Mouse (Mus musculus): ENCODE data around the gene Ehd4. TPM values are rescaled to one million over a fixed set of nuclear protein-coding genes. Genes with fewer than 3 reads are reported as not detected.

Ehd4 gene
- polyA plus RNA-seq, 1 experiment from 2014 or later: 159 TPM

DNA sequence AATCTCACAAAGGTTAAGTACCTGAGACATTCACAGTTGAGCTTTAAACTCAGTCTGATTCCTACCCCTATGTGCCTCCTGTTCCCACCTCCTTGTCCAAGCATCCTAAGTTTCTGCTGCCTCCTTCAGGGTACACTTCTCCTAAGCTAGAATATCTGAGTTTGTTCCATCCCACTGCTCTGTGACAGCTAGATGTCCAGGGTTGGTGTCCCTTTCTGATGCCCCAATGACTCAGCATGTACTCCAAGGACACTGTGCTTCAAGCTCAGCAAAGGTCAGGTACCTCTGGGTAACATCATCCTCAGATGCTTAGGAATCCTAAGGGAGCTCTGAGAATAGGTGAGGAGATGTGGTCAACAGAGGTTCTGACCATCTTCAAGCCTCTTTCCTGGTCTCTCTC lies 26.4 kb downstream of the Ehd4 start:
- H3K36me3 ChIP-seq: peaks cover 16% of the 10 kb centered on the region
- H3K27me3 ChIP-seq (replicated peaks): no peaks in the 10 kb centered on the region
- H3K4me3 ChIP-seq: no peak overlapping the region
- H3K9ac ChIP-seq: peak overlapping the region; percentile 41
- H3K9me3 ChIP-seq (replicated peaks): no peaks in the 10 kb centered on the region
- ATAC-seq (ENCODE audit: insufficient number of reproducible peaks, low FRiP score): no peak
- peaks cover 78% of the 10 kb centered on the region for H3K4me1 ChIP-seq (replicated peaks)
- H3K4me2 ChIP-seq: peak overlapping the region; percentile 22
- peak overlapping the region; percentile 99 for H3K27ac ChIP-seq (ENCODE audit: poor library complexity, severe bottlenecking)

- H3K9ac ChIP-seq: peak overlapping the region; percentile 41; the same call in 1 of the 2 replicates
- H3K9me3 ChIP-seq (replicated peaks): no peaks in the 10 kb centered on the region
- peaks cover 79% of the 10 kb centered on the region for H3K4me1 ChIP-seq (replicated peaks)
- ATAC-seq (ENCODE audit: insufficient number of reproducible peaks, low FRiP score): no peak
- no peaks in the 10 kb centered on the region for H3K27me3 ChIP-seq (replicated peaks)
- 35% methylated on average over 1 of the region's 1 CpGs for WGBS
- H3K36me3 ChIP-seq: peaks cover 16% of the 10 kb centered on the region
- H3K27ac ChIP-seq (ENCODE audit: poor library complexity, severe bottlenecking): peak overlapping the region; percentile 99
- no peak overlapping the region for H3K4me3 ChIP-seq
- H3K4me2 ChIP-seq: no peak overlapping the region
Observed at GRCm38 (mm10) chr2:120126901-120127300, 27.5 kb downstream of the Ehd4 start.

GRCm38 (mm10) chr2:120126408-120126807 lies 28.0 kb downstream of the Ehd4 start:
- Histone ChIP-seq H3K9ac (no peak overlapping the region), H3K36me3 (peaks cover 17% of the 10 kb centered on the region), H3K4me3 (no peak overlapping the region), H3K27ac (ENCODE audit: poor library complexity, severe bottlenecking) (peak overlapping the region; percentile 99), H3K9me3 (replicated peaks) (no peaks in the 10 kb centered on the region), H3K27me3 (replicated peaks) (no peaks in the 10 kb centered on the region), H3K4me1 (replicated peaks) (peaks cover 78% of the 10 kb centered on the region), H3K4me2 (no peak overlapping the region)
- no peak for ATAC-seq (ENCODE audit: insufficient number of reproducible peaks, low FRiP score)
- 55% methylated on average over 4 of the region's 4 CpGs for WGBS

GRCm38 (mm10) chr2:120125461-120125860 lies 28.9 kb downstream of the Ehd4 start:
- ATAC-seq (ENCODE audit: insufficient number of reproducible peaks, low FRiP score): no peak
- Histone ChIP-seq H3K36me3 (peaks cover 20% of the 10 kb centered on the region), H3K9ac (no peak overlapping the region), H3K27ac (ENCODE audit: poor library complexity, severe bottlenecking) (no peak overlapping the region), H3K9me3 (replicated peaks) (no peaks in the 10 kb centered on the region), H3K27me3 (replicated peaks) (no peaks in the 10 kb centered on the region), H3K4me2 (no peak overlapping the region), H3K4me1 (replicated peaks) (peaks cover 76% of the 10 kb centered on the region), H3K4me3 (no peak overlapping the region)
- 95% methylated on average over 1 of the region's 1 CpGs for WGBS

DNA sequence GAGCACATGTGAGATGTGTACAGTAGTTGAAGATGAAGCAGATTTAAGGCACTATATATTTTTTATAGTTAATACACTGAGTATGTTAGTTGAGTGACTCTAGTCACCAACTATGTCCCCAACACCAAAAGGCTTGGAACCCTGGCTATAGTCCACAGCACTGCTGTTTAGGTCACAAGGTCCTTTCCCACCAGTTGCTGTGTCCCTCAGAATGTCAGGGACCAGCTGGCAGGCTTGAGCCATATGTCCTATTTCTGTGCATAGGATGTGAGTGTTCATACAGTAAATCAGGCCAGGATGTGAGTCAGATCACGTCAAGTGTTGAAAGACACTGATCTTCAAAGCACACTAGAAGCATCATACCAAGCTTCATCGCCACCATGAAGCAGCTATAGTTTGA lies 29.5 kb downstream of the Ehd4 start:
- H3K27ac ChIP-seq (ENCODE audit: poor library complexity, severe bottlenecking): no peak overlapping the region
- peaks cover 71% of the 10 kb centered on the region for H3K4me1 ChIP-seq (replicated peaks)
- no peak overlapping the region for H3K4me2 ChIP-seq
- no peak overlapping the region for H3K9ac ChIP-seq
- WGBS: 75% methylated on average over 2 of the region's 2 CpGs
- H3K9me3 ChIP-seq (replicated peaks): no peaks in the 10 kb centered on the region
- peaks cover 20% of the 10 kb centered on the region for H3K36me3 ChIP-seq
- no peaks in the 10 kb centered on the region for H3K27me3 ChIP-seq (replicated peaks)
- no peak overlapping the region for H3K4me3 ChIP-seq
- ATAC-seq (ENCODE audit: insufficient number of reproducible peaks, low FRiP score): no peak

DNA sequence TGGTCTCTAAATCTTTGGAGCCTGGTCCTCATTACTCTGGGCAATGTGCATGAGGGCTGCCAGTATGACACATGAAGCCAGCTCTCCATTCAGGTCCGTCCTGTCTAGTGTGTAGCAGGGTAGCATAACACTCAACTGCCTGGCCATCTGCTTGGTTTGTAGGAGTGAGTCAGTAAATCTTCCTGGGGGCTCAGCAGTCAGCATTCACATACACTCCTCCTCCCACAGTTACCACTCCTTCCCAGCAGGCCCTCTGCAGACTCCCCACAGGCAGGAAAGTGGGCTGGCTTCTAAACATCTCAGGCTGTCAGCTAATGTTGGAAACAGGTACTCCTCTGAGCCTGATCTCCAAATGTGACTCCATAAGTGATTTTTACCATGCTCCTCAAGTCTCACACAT lies 30.3 kb downstream of the Ehd4 start:
- no peak overlapping the region for H3K4me2 ChIP-seq
- ATAC-seq (ENCODE audit: insufficient number of reproducible peaks, low FRiP score): no peak
- 62% methylated on average over 1 of the region's 1 CpGs for WGBS
- H3K27ac ChIP-seq (ENCODE audit: poor library complexity, severe bottlenecking): peak overlapping the region; percentile 4; the same call in 1 of the 2 replicates
- no peaks in the 10 kb centered on the region for H3K27me3 ChIP-seq (replicated peaks)
- no peak overlapping the region for H3K4me3 ChIP-seq
- H3K36me3 ChIP-seq: peaks cover 22% of the 10 kb centered on the region
- peaks cover 63% of the 10 kb centered on the region for H3K4me1 ChIP-seq (replicated peaks)
- H3K9ac ChIP-seq: peak overlapping the region; percentile 25; the same call in 1 of the 2 replicates
- no peaks in the 10 kb centered on the region for H3K9me3 ChIP-seq (replicated peaks)

- ATAC-seq (ENCODE audit: insufficient number of reproducible peaks, low FRiP score): no peak
- H3K4me1 ChIP-seq (replicated peaks): peaks cover 51% of the 10 kb centered on the region
- H3K27ac ChIP-seq (ENCODE audit: poor library complexity, severe bottlenecking): no peak overlapping the region
- no peaks in the 10 kb centered on the region for H3K27me3 ChIP-seq (replicated peaks)
- H3K4me2 ChIP-seq: no peak overlapping the region
- H3K9ac ChIP-seq: no peak overlapping the region
- H3K4me3 ChIP-seq: no peak overlapping the region
- peaks cover 22% of the 10 kb centered on the region for H3K36me3 ChIP-seq
- WGBS: 72% methylated on average over 6 of the region's 6 CpGs
- no peaks in the 10 kb centered on the region for H3K9me3 ChIP-seq (replicated peaks)
Observed at GRCm38 (mm10) chr2:120122983-120123382, 31.4 kb downstream of the Ehd4 start.

GRCm38 (mm10) chr2:120117346-120117745 lies 37.1 kb downstream of the Ehd4 start:
- Histone ChIP-seq H3K4me2 (no peak overlapping the region), H3K36me3 (0 out of 2 replicates have a peak, but pooled peaks cover 6% of the 10 kb centered on the region), H3K4me3 (no peak overlapping the region), H3K27ac (ENCODE audit: poor library complexity, severe bottlenecking) (no peak overlapping the region; the same call in 1 of the 2 replicates), H3K4me1 (replicated peaks) (peaks cover 45% of the 10 kb centered on the region), H3K27me3 (replicated peaks) (no peaks in the 10 kb centered on the region), H3K9ac (no peak overlapping the region), H3K9me3 (replicated peaks) (no peaks in the 10 kb centered on the region)
- no peak for ATAC-seq (ENCODE audit: insufficient number of reproducible peaks, low FRiP score)
- 56% methylated on average over 6 of the region's 6 CpGs for WGBS

DNA sequence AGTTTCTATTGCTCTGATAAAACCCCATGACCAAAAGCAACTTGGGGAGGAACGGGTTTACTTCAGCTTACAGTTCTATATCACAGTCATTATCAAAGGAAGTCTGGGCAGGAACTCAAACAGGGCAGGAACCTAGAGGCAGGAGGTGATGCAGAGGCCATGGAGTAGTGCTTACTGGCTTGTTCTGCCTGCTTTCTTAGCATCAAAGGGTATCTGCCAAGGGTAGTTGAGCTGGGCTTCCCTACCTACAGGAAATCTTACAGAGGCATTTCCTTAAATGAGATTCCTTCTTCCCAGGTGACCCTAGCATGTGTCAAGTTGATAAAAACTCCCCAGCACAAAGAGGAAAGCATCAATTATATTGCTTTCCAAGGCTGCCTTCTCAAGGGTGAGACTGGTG lies 38.0 kb downstream of the Ehd4 start:
- no peak overlapping the region for H3K9ac ChIP-seq
- H3K4me1 ChIP-seq (replicated peaks): peaks cover 47% of the 10 kb centered on the region
- H3K9me3 ChIP-seq (replicated peaks): no peaks in the 10 kb centered on the region
- H3K4me3 ChIP-seq: no peak overlapping the region
- no peak overlapping the region for H3K4me2 ChIP-seq
- H3K27me3 ChIP-seq (replicated peaks): no peaks in the 10 kb centered on the region
- 0 out of 2 replicates have a peak, but pooled peaks cover 4% of the 10 kb centered on the region for H3K36me3 ChIP-seq
- WGBS: 43% methylated on average over 1 of the region's 1 CpGs
- no peak overlapping the region for H3K27ac ChIP-seq (ENCODE audit: poor library complexity, severe bottlenecking)
- no peak for ATAC-seq (ENCODE audit: insufficient number of reproducible peaks, low FRiP score)

- H3K9me3 ChIP-seq (replicated peaks): no peaks in the 10 kb centered on the region
- no peaks in the 10 kb centered on the region for H3K27me3 ChIP-seq (replicated peaks)
- no peak overlapping the region for H3K9ac ChIP-seq
- 76% methylated on average over 4 of the region's 4 CpGs for WGBS
- H3K27ac ChIP-seq (ENCODE audit: poor library complexity, severe bottlenecking): no peak overlapping the region
- peaks cover 53% of the 10 kb centered on the region for H3K4me1 ChIP-seq (replicated peaks)
- H3K36me3 ChIP-seq: 0 out of 2 replicates have a peak, but pooled peaks cover 2% of the 10 kb centered on the region
- no peak overlapping the region for H3K4me3 ChIP-seq
- no peak overlapping the region for H3K4me2 ChIP-seq
- no peak for ATAC-seq (ENCODE audit: insufficient number of reproducible peaks, low FRiP score)
Observed at GRCm38 (mm10) chr2:120114977-120115376, 39.4 kb downstream of the Ehd4 start.

DNA sequence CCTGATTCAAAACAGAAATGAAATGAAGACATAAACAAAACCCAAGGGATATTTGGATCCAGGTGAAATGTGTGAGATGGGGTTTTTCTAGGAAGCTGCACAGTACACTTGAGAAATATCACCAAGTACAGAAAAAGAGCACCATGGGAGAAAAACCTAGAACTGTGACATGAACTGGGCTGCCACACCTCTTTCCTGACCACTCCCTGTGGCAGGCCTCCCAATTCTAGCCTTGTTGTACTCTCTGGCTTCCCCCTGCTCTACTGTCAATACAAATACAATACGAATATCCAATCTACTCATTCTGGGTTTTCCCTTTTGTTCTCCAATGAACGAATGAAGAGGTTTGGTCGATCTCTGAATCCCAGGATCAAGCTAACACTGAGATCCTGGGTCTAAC lies 40.4 kb downstream of the Ehd4 start:
- WGBS: 74% methylated on average over 3 of the region's 3 CpGs
- H3K27ac ChIP-seq (ENCODE audit: poor library complexity, severe bottlenecking): peak overlapping the region; percentile 44; the same call in 1 of the 2 replicates
- peaks cover 53% of the 10 kb centered on the region for H3K4me1 ChIP-seq (replicated peaks)

DNA sequence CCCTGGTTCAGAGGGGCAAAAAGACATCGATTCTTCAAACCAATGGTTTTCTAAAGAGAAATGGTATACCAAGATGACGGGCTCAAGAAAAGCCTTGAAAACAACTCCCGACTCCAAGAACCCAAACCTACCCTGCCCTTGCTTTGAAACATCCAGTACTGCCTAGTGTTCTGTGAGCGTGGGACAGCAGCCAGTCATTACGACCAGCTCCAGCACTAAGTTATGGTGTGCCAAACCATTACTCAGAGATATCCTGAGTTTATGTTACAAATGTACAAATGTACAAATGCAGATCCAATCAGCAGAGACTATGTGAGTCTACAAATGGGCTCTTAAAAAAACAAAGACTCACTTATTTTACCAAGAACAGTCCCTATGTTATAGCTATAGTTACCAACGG lies 40.9 kb downstream of the Ehd4 start:
- ATAC-seq (ENCODE audit: insufficient number of reproducible peaks, low FRiP score): no peak

More for the DNA sequence above, 40.4 kb downstream of the Ehd4 start:
- H3K4me2 ChIP-seq: no peak overlapping the region
- H3K9ac ChIP-seq: no peak overlapping the region
- H3K27me3 ChIP-seq (replicated peaks): no peaks in the 10 kb centered on the region
- no peak overlapping the region for H3K4me3 ChIP-seq
- H3K36me3 ChIP-seq: peaks cover 2% of the 10 kb centered on the region; the same call in 1 of the 2 replicates
- ATAC-seq (ENCODE audit: insufficient number of reproducible peaks, low FRiP score): no peak
- no peaks in the 10 kb centered on the region for H3K9me3 ChIP-seq (replicated peaks)

More for the DNA sequence above, 40.9 kb downstream of the Ehd4 start:
- no peak overlapping the region for H3K4me3 ChIP-seq
- peaks cover 58% of the 10 kb centered on the region for H3K4me1 ChIP-seq (replicated peaks)
- peaks cover 5% of the 10 kb centered on the region; the same call in 1 of the 2 replicates for H3K36me3 ChIP-seq
- no peak overlapping the region for H3K9ac ChIP-seq
- WGBS: 80% methylated on average over 6 of the region's 6 CpGs
- H3K27ac ChIP-seq (ENCODE audit: poor library complexity, severe bottlenecking): no peak overlapping the region
- no peaks in the 10 kb centered on the region for H3K9me3 ChIP-seq (replicated peaks)
- no peak overlapping the region for H3K4me2 ChIP-seq
- H3K27me3 ChIP-seq (replicated peaks): no peaks in the 10 kb centered on the region
